Mouse (Mus musculus) E14TG2a.4 (cell line): ENCODE measurements at regions not wholly inside any gene's neighbourhood (a gene's known extent, or its start where the extent isn't known, plus 50 kb on each side); places are given as distances from the start of the nearest gene placed in this dataset.

Source experiments
- CTCF ChIP-seq: conservative IDR thresholded peaks from 2 replicates; pipeline ENCODE4 v1.5.1; 2014; ENCODE audit warnings: low read length
- NANOG ChIP-seq: IDR thresholded peaks from 2 replicates; pipeline ENCODE4 v1.6.1; 2014; ENCODE audit warnings: borderline replicate concordance, low read length, mixed read lengths

GRCm38 (mm10) chr13:97626116-97626515 is 134.3 kb downstream of the Gm10260 start:
- TF ChIP-seq CTCF (no peak), NANOG (no peak)
